Mouse (Mus musculus) liver, adult 2 months (tissue): Measurements from ENCODE around the gene Tmem9.

ENCODE experiments used
- CTCF ChIP-seq: fragments of 200-500 bp; IDR thresholded peaks from 2 replicates; pipeline ENCODE4 v1.5.1; 2011; ENCODE audit warnings: low read depth, low read length, control low read depth
- POLR2A ChIP-seq: fragments of 200-500 bp; IDR thresholded peaks from 2 replicates; pipeline ENCODE4 v1.6.1; 2011; ENCODE audit warnings: low read length, control low read depth; ENCODE audit not compliant: insufficient read depth; ENCODE audit errors: extremely low read depth

GRCm38 (mm10) chr1:135984105-135984504 is 23.8 kb upstream of the Tmem9 start:
- TF ChIP-seq CTCF (no peak), POLR2A (no peak)
